Mouse (Mus musculus) adrenal gland, adult 10 weeks (tissue): ENCODE data around the gene Mtmr14. TPM values are rescaled to one million over a fixed set of nuclear protein-coding genes. Genes with fewer than 3 reads are reported as not detected.

Experiments used
- polyA plus RNA-seq: library from polyadenylated mRNA; stranded (reverse); fragments of 350-450 nt; fragmentation: Illumina TruSeq; extraction: RNeasy Lipid Tissue Mini Kit (QIAGEN cat#74804); gene quantifications from one replicate; pipeline ENCODE4 v1.2.3, GENCODE M21; 2014; ENCODE audit warnings: low read depth, low replicate concordance

The Mtmr14 gene
- 14.2 TPM for polyA plus RNA-seq

GRCm38 (mm10) chr6:113237542-113238270 is at the start of gene Mtmr14:
Gene Mtmr14 (plus strand): TSS chr6:113237843.

GRCm38 (mm10) chr6:113194841-113195595 is 42.6 kb upstream of the Mtmr14 start, which contains the start of gene Lhfpl4:
Gene Lhfpl4 (minus strand): TSS chr6:113195384.

GRCm38 (mm10) chr6:113282101-113282802 is 44.6 kb downstream of the Mtmr14 start, which contains the start of gene Cpne9:
Gene Cpne9 (plus strand): TSS chr6:113282307.

GRCm38 (mm10) chr6:113306986-113307349 is 69.3 kb downstream of the Mtmr14 start, which contains the start of gene Brpf1:
Gene Brpf1 (plus strand): TSS chr6:113307137.

GRCm38 (mm10) chr6:113326533-113327315 is 89.1 kb downstream of the Mtmr14 start, which contains the start of gene Ogg1:
Gene Ogg1 (plus strand): TSS chr6:113326972.

Other genes with a start within 250 kb of the Mtmr14 start
- 121 TPM for gene Thumpd3, start 191.6 kb upstream of the Mtmr14 start, polyA plus RNA-seq
- gene Setd5, start 160.5 kb upstream of the Mtmr14 start, polyA plus RNA-seq: 136 TPM
- 1.3 TPM for gene Lhfpl4, start 42.5 kb upstream of the Mtmr14 start, polyA plus RNA-seq
- gene Cpne9, start 44.5 kb downstream of the Mtmr14 start, polyA plus RNA-seq: 0.52 TPM
- 3.6 TPM for gene Brpf1, start 69.3 kb downstream of the Mtmr14 start, polyA plus RNA-seq
- 2.2 TPM for gene Ogg1, start 89.1 kb downstream of the Mtmr14 start, polyA plus RNA-seq
- gene Camk1, start 106.1 kb downstream of the Mtmr14 start, polyA plus RNA-seq: 34.8 TPM
- gene Tada3, start 140.0 kb downstream of the Mtmr14 start, polyA plus RNA-seq: 2.0 TPM
- gene Arpc4, start 140.3 kb downstream of the Mtmr14 start, polyA plus RNA-seq: 86.1 TPM
- 0.58 TPM for gene Ttll3, start 151.4 kb downstream of the Mtmr14 start, polyA plus RNA-seq
- not detected for gene Rpusd3, start 181.5 kb downstream of the Mtmr14 start, polyA plus RNA-seq
- 20.4 TPM for gene Cidec, start 197.9 kb downstream of the Mtmr14 start, polyA plus RNA-seq
- 26.1 TPM for gene Jagn1, start 204.7 kb downstream of the Mtmr14 start, polyA plus RNA-seq
- not detected for gene Il17re, start 220.6 kb downstream of the Mtmr14 start, polyA plus RNA-seq
- gene Il17rc, start 233.6 kb downstream of the Mtmr14 start, polyA plus RNA-seq: 0.99 TPM
- gene Creld1, start 245.5 kb downstream of the Mtmr14 start, polyA plus RNA-seq: 6.1 TPM